Comparison of ENCODE assay signal across 13 mouse cellular contexts in the genomic region with DNA sequence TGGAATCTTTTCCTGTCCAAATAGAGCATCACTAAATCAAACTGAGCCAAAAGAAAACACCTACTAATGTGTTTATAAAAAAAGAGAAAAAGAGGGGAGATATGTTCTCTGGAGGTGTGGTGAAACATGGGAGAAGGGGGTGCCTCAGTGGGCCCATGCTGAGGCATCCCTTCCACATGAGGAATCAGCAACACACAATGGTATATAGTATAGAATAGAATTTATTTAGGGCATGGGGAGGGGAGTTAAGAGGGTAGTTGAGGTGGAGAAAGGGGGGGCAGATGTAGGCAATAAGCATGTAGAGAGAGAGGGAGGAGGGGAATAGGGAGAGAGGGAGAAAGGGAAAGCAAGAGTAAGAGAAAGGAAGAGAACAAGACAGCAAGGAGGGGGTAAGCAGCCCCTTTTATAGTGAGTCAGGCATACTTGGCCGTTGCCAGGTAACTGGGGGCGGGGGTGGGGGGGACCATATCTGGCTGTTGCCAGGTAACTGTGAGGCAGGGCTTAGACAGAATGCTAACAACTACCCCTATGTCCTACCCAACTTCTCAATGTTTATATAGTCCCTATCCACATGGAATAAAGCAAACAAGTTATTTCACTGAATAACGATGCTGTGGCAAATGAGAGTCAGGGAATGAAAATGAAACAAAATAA.
DNase-seq lines count a peak whose midpoint lies in the region; ATAC-seq lines count a peak whose summit lies in the region.
"Had no signal": no experiment of that assay in that cellular context is flagged by ENCODE, and none has a peak within 500 bp of the region (broad histone marks: within the 10 kb centered on the region; RNA-seq: fewer than 3 reads in every experiment).

No protein-coding gene starts in this region.

- 67% methylated on average over 3 of the region's 3 CpGs for WGBS in neural tube, embryonic 11.5 days
- WGBS in forebrain, embryonic 16.5 days: 25% methylated on average over 3 of the region's 3 CpGs
- WGBS in midbrain, embryonic 12.5 days: 49% methylated on average over 3 of the region's 3 CpGs
- 28% methylated on average over 3 of the region's 3 CpGs for WGBS in neural tube, embryonic 15.5 days

- H3K4me3 ChIP-seq in neural tube, embryonic 11.5 days (ENCODE audit: low read depth, low read length): no peak overlapping the region
- H3K4me3 ChIP-seq in forebrain, embryonic 16.5 days (replicated peaks; ENCODE audit: low read length): no peak overlapping the region
- no peak overlapping the region for H3K4me3 ChIP-seq in midbrain, embryonic 12.5 days
- H3K4me3 ChIP-seq in neural tube, embryonic 15.5 days (replicated peaks): no peak overlapping the region
- H3K4me3 ChIP-seq: embryonic facial prominence, embryonic 15.5 days; gastrocnemius, adult 2 months had no signal

- H3K4me1 ChIP-seq in neural tube, embryonic 11.5 days (ENCODE audit: control insufficient read depth, insufficient read depth, low read length): no peaks in the 10 kb centered on the region
- H3K4me1 ChIP-seq in forebrain, embryonic 16.5 days (replicated peaks; ENCODE audit: control insufficient read depth, insufficient read depth, low read length): no peaks in the 10 kb centered on the region
- H3K4me1 ChIP-seq in midbrain, embryonic 12.5 days: 0 out of 2 replicates have a peak, but pooled peaks cover 4% of the 10 kb centered on the region
- H3K4me1 ChIP-seq in neural tube, embryonic 15.5 days: no peaks in the 10 kb centered on the region
- H3K4me1 ChIP-seq: embryonic facial prominence, embryonic 15.5 days had no signal

- H3K9me3 ChIP-seq in neural tube, embryonic 11.5 days (ENCODE audit: control insufficient read depth, low read length): no peaks in the 10 kb centered on the region
- H3K9me3 ChIP-seq in forebrain, embryonic 16.5 days (ENCODE audit: control insufficient read depth, low read length): no peaks in the 10 kb centered on the region
- no peaks in the 10 kb centered on the region for H3K9me3 ChIP-seq in midbrain, embryonic 12.5 days
- no peaks in the 10 kb centered on the region for H3K9me3 ChIP-seq in neural tube, embryonic 15.5 days (replicated peaks)
- H3K9me3 ChIP-seq: embryonic facial prominence, embryonic 15.5 days had no signal

- no peak overlapping the region for H3K9ac ChIP-seq in neural tube, embryonic 11.5 days (ENCODE audit: low read length)
- H3K9ac ChIP-seq in forebrain, embryonic 16.5 days (replicated peaks; ENCODE audit: low read depth, low read length): no peak overlapping the region
- no peak overlapping the region for H3K9ac ChIP-seq in midbrain, embryonic 12.5 days (replicated peaks)
- H3K9ac ChIP-seq in neural tube, embryonic 15.5 days (replicated peaks): no peak overlapping the region
- H3K9ac ChIP-seq: embryonic facial prominence, embryonic 15.5 days had no signal

- no peaks in the 10 kb centered on the region for H3K36me3 ChIP-seq in neural tube, embryonic 11.5 days (ENCODE audit: control insufficient read depth, insufficient read depth, low read length)
- H3K36me3 ChIP-seq in forebrain, embryonic 16.5 days (ENCODE audit: control insufficient read depth, insufficient read depth): no peaks in the 10 kb centered on the region
- H3K36me3 ChIP-seq in midbrain, embryonic 12.5 days: no peaks in the 10 kb centered on the region
- H3K36me3 ChIP-seq in neural tube, embryonic 15.5 days: no peaks in the 10 kb centered on the region
- H3K36me3 ChIP-seq: embryonic facial prominence, embryonic 15.5 days had no signal

- H3K27ac ChIP-seq in neural tube, embryonic 11.5 days (ENCODE audit: low read depth, low read length): no peak overlapping the region
- no peak overlapping the region for H3K27ac ChIP-seq in forebrain, embryonic 16.5 days (ENCODE audit: low read length)
- no peak overlapping the region for H3K27ac ChIP-seq in midbrain, embryonic 12.5 days (replicated peaks)
- no peak overlapping the region for H3K27ac ChIP-seq in neural tube, embryonic 15.5 days (replicated peaks)
- H3K27ac ChIP-seq: embryonic facial prominence, embryonic 15.5 days; gastrocnemius, adult 2 months had no signal

- peak; percentile 79 for ATAC-seq in neural tube, embryonic 11.5 days (ENCODE audit: insufficient read depth, low FRiP score, low TSS enrichment)
- ATAC-seq in forebrain, embryonic 16.5 days: 0 out of 2 replicates have a peak, but pooled peaks have one; percentile 50
- peak; percentile 74 for ATAC-seq in midbrain, embryonic 12.5 days (ENCODE audit: low FRiP score, low read depth)
- peak; percentile 45; the same call in 1 of the 2 replicates for ATAC-seq in neural tube, embryonic 15.5 days (ENCODE audit: low FRiP score)
- ATAC-seq in CD4-positive, CD25-positive, alpha-beta regulatory T cell, adult 4 months: no peak

- no peaks in the 10 kb centered on the region for H3K27me3 ChIP-seq in neural tube, embryonic 11.5 days (ENCODE audit: control insufficient read depth, insufficient read depth, low read length)
- H3K27me3 ChIP-seq in forebrain, embryonic 16.5 days (replicated peaks; ENCODE audit: control insufficient read depth, insufficient read depth, low read length): no peaks in the 10 kb centered on the region
- no peaks in the 10 kb centered on the region for H3K27me3 ChIP-seq in midbrain, embryonic 12.5 days
- no peaks in the 10 kb centered on the region for H3K27me3 ChIP-seq in neural tube, embryonic 15.5 days (replicated peaks)
- H3K27me3 ChIP-seq: embryonic facial prominence, embryonic 15.5 days had no signal

- H3K4me2 ChIP-seq in neural tube, embryonic 11.5 days (ENCODE audit: low read depth): no peak overlapping the region
- H3K4me2 ChIP-seq in forebrain, embryonic 16.5 days (ENCODE audit: low read length): no peak overlapping the region
- H3K4me2 ChIP-seq in midbrain, embryonic 12.5 days (replicated peaks): no peak overlapping the region
- no peak overlapping the region for H3K4me2 ChIP-seq in neural tube, embryonic 15.5 days
- H3K4me2 ChIP-seq: embryonic facial prominence, embryonic 15.5 days had no signal

- peak; percentile 22 for DNase-seq in neural tube, embryonic 11.5 days (ENCODE audit: low spot score)
- no peak for DNase-seq in neural tube, embryonic 10.5 days (ENCODE audit: extremely low spot score, low spot score)
- no peak for DNase-seq in lung, adult 18-20 months
- no peak for DNase-seq in right cerebral cortex, adult 2 months (ENCODE audit: low spot score in 2 of 2)
- DNase-seq: cerebellum, adult 18-20 months; gastrocnemius, adult 2 months; kidney, adult 9 months; thymus, postnatal 36 days had no signal
